Mouse (Mus musculus) intestine, embryonic 14.5 days (tissue): Measurements from ENCODE around the gene Ago4. TPM values are rescaled to one million over a fixed set of nuclear protein-coding genes. Genes with fewer than 3 reads are reported as not detected.

ENCODE experiments used
- ATAC-seq: fragments of 200-750 bp; cut with Nextera tagmentation; replicated peaks from 2 replicates; pipeline ENCODE4 v1.8.0; 2017; ENCODE audit warnings: low read depth, moderate number of reproducible peaks, moderate TSS enrichment, moderate library complexity; ENCODE audit not compliant: low FRiP score, low TSS enrichment
- DNase-seq: peaks from one replicate; pipeline ENCODE4 v3.0.0-alpha.2; 2018; ENCODE audit warnings: low spot score
- H3K27ac ChIP-seq: fragments of 300-500 bp; sonication (generic); 2 replicates; pipeline ENCODE4 v1.5.1; 2014; ENCODE audit warnings: low read depth, mild to moderate bottlenecking, control low read depth
- H3K27me3 ChIP-seq: fragments of 300-500 bp; sonication (generic); replicated peaks from 2 replicates; pipeline ENCODE4 v1.6.1; 2014; ENCODE audit warnings: low read length, control low read depth; ENCODE audit not compliant: control insufficient read depth, insufficient read depth
- H3K36me3 ChIP-seq: fragments of 300-500 bp; sonication (generic); 2 replicates; pipeline ENCODE4 v1.6.1; 2014; ENCODE audit warnings: low read length, control low read depth; ENCODE audit not compliant: control insufficient read depth, insufficient read depth
- H3K4me1 ChIP-seq: fragments of 300-500 bp; sonication (generic); replicated peaks from 2 replicates; pipeline ENCODE4 v1.6.1; 2014; ENCODE audit warnings: low read length, control low read depth, mixed read lengths; ENCODE audit not compliant: control insufficient read depth, insufficient read depth
- H3K4me2 ChIP-seq: fragments of 300-500 bp; sonication (generic); 2 replicates; pipeline ENCODE4 v1.6.1; 2014; ENCODE audit warnings: low read length
- H3K4me3 ChIP-seq: fragments of 300-500 bp; sonication (generic); 2 replicates; pipeline ENCODE4 v1.5.1; 2014; ENCODE audit warnings: low read depth, low read length, control low read depth, mixed read lengths
- H3K9ac ChIP-seq: fragments of 300-500 bp; sonication (generic); 2 replicates; pipeline ENCODE4 v1.6.1; 2014; ENCODE audit warnings: mild to moderate bottlenecking, low read length
- H3K9me3 ChIP-seq: fragments of 300-500 bp; sonication (generic); 2 replicates; pipeline ENCODE4 v1.6.1; 2016; ENCODE audit warnings: low read length, control low read depth; ENCODE audit not compliant: control insufficient read depth
- WGBS: fragments of 180-500 bp; shearing (Covaris S2); extraction: QIAGEN DNeasy Blood & Tissue Kit; methylation state at CpG from one replicate; pipeline ENCODE4 v1.1.7; 2014; 5-methylcytosine and 5-hydroxymethylcytosine counted together
- polyA plus RNA-seq: library from polyadenylated mRNA; unstranded; fragments of >200 nt; fragmentation: Nextera tagmentation; extraction: Ambion mirVana; gene quantifications from 2 replicates; pipeline ENCODE4 v1.2.1, GENCODE M21; 2014

Ago4 gene
- polyA plus RNA-seq, 1 experiment from 2014 or later = 1.4 TPM

- 31% methylated on average over 3 of the region's 3 CpGs for WGBS
- Histone ChIP-seq H3K4me3 (no peak overlapping the region), H3K4me2 (no peak overlapping the region), H3K36me3 (peaks cover 3% of the 10 kb centered on the region; the same call in 1 of the 2 replicates), H3K27me3 (no peaks in the 10 kb centered on the region), H3K4me1 (peaks cover 7% of the 10 kb centered on the region; the same call in 1 of the 2 replicates), H3K9me3 (no peaks in the 10 kb centered on the region), H3K9ac (no peak overlapping the region), H3K27ac (no peak overlapping the region)
- peak; percentile 57 for DNase-seq
- no peak for ATAC-seq
Observed at GRCm38 (mm10) chr4:126554462-126554861, 21.2 kb upstream of the Ago4 start.

- ATAC-seq (no peak), DNase-seq (no peak)
- Histone ChIP-seq H3K27me3 (no peaks in the 10 kb centered on the region), H3K4me3 (no peak overlapping the region), H3K36me3 (peaks cover 3% of the 10 kb centered on the region; the same call in 1 of the 2 replicates), H3K27ac (no peak overlapping the region), H3K4me1 (peaks cover 7% of the 10 kb centered on the region; the same call in 1 of the 2 replicates), H3K9ac (no peak overlapping the region), H3K4me2 (no peak overlapping the region), H3K9me3 (no peaks in the 10 kb centered on the region)
- WGBS = 75% methylated on average over 1 of the region's 1 CpGs
Observed at GRCm38 (mm10) chr4:126553685-126554084, 20.4 kb upstream of the Ago4 start.

GRCm38 (mm10) chr4:126553105-126553504 is 19.8 kb upstream of the Ago4 start:
- no peaks in the 10 kb centered on the region for H3K9me3 ChIP-seq

GRCm38 (mm10) chr4:126552136-126552535 is 18.9 kb upstream of the Ago4 start:
- H3K27me3 ChIP-seq = no peaks in the 10 kb centered on the region
- no peak overlapping the region for H3K9ac ChIP-seq
- H3K27ac ChIP-seq = no peak overlapping the region
- no peak for ATAC-seq
- H3K4me1 ChIP-seq = 0 out of 2 replicates have a peak, but pooled peaks cover 3% of the 10 kb centered on the region
- WGBS = 81% methylated on average over 7 of the region's 7 CpGs
- H3K36me3 ChIP-seq = no peaks in the 10 kb centered on the region
- H3K4me3 ChIP-seq = no peak overlapping the region
- H3K9me3 ChIP-seq = no peaks in the 10 kb centered on the region
- no peak overlapping the region for H3K4me2 ChIP-seq
- no peak for DNase-seq

More at GRCm38 (mm10) chr4:126553105-126553504, 19.8 kb upstream of the Ago4 start:
- H3K27me3 ChIP-seq = no peaks in the 10 kb centered on the region
- no peak overlapping the region for H3K4me2 ChIP-seq
- H3K4me1 ChIP-seq = peaks cover 5% of the 10 kb centered on the region; the same call in 1 of the 2 replicates
- no peak for ATAC-seq
- no peak overlapping the region for H3K27ac ChIP-seq
- no peaks in the 10 kb centered on the region for H3K36me3 ChIP-seq
- no peak overlapping the region for H3K4me3 ChIP-seq
- H3K9ac ChIP-seq = no peak overlapping the region
- no peak for DNase-seq
- 62% methylated on average over 8 of the region's 8 CpGs for WGBS

- Histone ChIP-seq H3K4me1 (no peaks in the 10 kb centered on the region), H3K9ac (no peak overlapping the region), H3K4me2 (no peak overlapping the region), H3K27me3 (no peaks in the 10 kb centered on the region), H3K36me3 (no peaks in the 10 kb centered on the region), H3K27ac (no peak overlapping the region), H3K4me3 (no peak overlapping the region), H3K9me3 (no peaks in the 10 kb centered on the region)
- ATAC-seq = no peak
- 78% methylated on average over 2 of the region's 2 CpGs for WGBS
- no peak for DNase-seq
Observed at GRCm38 (mm10) chr4:126546183-126546582, 12.9 kb upstream of the Ago4 start.

- Histone ChIP-seq H3K4me1 (no peaks in the 10 kb centered on the region), H3K4me2 (no peak overlapping the region), H3K36me3 (no peaks in the 10 kb centered on the region), H3K9me3 (no peaks in the 10 kb centered on the region), H3K27me3 (no peaks in the 10 kb centered on the region), H3K9ac (no peak overlapping the region), H3K4me3 (no peak overlapping the region), H3K27ac (no peak overlapping the region)
- no peak for ATAC-seq
- no peak for DNase-seq
- 84% methylated on average over 5 of the region's 7 CpGs for WGBS
Observed at GRCm38 (mm10) chr4:126545703-126546102, 12.4 kb upstream of the Ago4 start.

- H3K36me3 ChIP-seq = no peaks in the 10 kb centered on the region
- no peak overlapping the region for H3K27ac ChIP-seq
- no peaks in the 10 kb centered on the region for H3K27me3 ChIP-seq
- H3K4me3 ChIP-seq = no peak overlapping the region
- ATAC-seq = no peak
- no peak overlapping the region for H3K4me2 ChIP-seq
- H3K9me3 ChIP-seq = no peaks in the 10 kb centered on the region
- 75% methylated on average over 1 of the region's 1 CpGs for whole genome bisulfite sequencing
- no peak overlapping the region for H3K9ac ChIP-seq
- no peaks in the 10 kb centered on the region for H3K4me1 ChIP-seq
- no peak for DNase-seq
Observed at GRCm38 (mm10) chr4:126545016-126545415, 11.7 kb upstream of the Ago4 start.

GRCm38 (mm10) chr4:126542838-126543237 is 9.6 kb upstream of the Ago4 start:
- ATAC-seq = no peak
- Histone ChIP-seq H3K4me3 (no peak overlapping the region), H3K27ac (no peak overlapping the region), H3K9ac (no peak overlapping the region), H3K9me3 (no peaks in the 10 kb centered on the region), H3K4me2 (no peak overlapping the region), H3K4me1 (no peaks in the 10 kb centered on the region), H3K36me3 (no peaks in the 10 kb centered on the region), H3K27me3 (no peaks in the 10 kb centered on the region)
- WGBS = 65% methylated on average over 7 of the region's 7 CpGs
- DNase-seq = no peak

- no peak overlapping the region for H3K27ac ChIP-seq
Observed at GRCm38 (mm10) chr4:126540487-126541071, 7.3 kb upstream of the Ago4 start.

More at GRCm38 (mm10) chr4:126540487-126541071, 7.3 kb upstream of the Ago4 start:
- Histone ChIP-seq H3K9me3 (no peaks in the 10 kb centered on the region), H3K27me3 (no peaks in the 10 kb centered on the region), H3K36me3 (no peaks in the 10 kb centered on the region), H3K4me1 (no peaks in the 10 kb centered on the region), H3K4me3 (no peak overlapping the region), H3K9ac (no peak overlapping the region), H3K4me2 (no peak overlapping the region)
- WGBS = 88% methylated on average over 3 of the region's 3 CpGs
- DNase-seq = no peak
- no peak for ATAC-seq
